Mouse (Mus musculus): ENCODE measurements around the gene Il15ra.

The Il15ra gene

GRCm38 (mm10) chr2:11705201-11706025, at the start of gene Il15ra:
TSS of gene Il15ra (plus strand) at chr2:11705290.
- in situ Hi-C loops (cut with MboI; ENCODE audit: unreplicated experiment in 2 of 2), result loop anchor here in 1 of 2 experiments (10.0 kb wide), 1 partner anchor 371 kb away; no protein-coding TSS in a partner anchor

- in situ Hi-C loops (cut with MboI; ENCODE audit: unreplicated experiment in 2 of 2), result no loop called here
Observed at GRCm38 (mm10) chr2:11657581-11657980, 47.5 kb upstream of the Il15ra start.

GRCm38 (mm10) chr2:11659263-11659662, 45.8 kb upstream of the Il15ra start:
- in situ Hi-C loops (cut with MboI; ENCODE audit: unreplicated experiment in 2 of 2), result no loop called here

GRCm38 (mm10) chr2:11662143-11662906, 42.8 kb upstream of the Il15ra start:
- in situ Hi-C loops (cut with MboI; ENCODE audit: unreplicated experiment in 2 of 2), result loop anchor here (5.0 kb wide), 1 partner anchor 55 kb away; no protein-coding TSS in a partner anchor

- in situ Hi-C loops (cut with MboI; ENCODE audit: unreplicated experiment in 2 of 2), result loop anchor here (5.0 kb wide), 1 partner anchor 56 kb away; no protein-coding TSS in a partner anchor
Observed at GRCm38 (mm10) chr2:11662907-11663230, 42.2 kb upstream of the Il15ra start.

GRCm38 (mm10) chr2:11663961-11664360, 41.1 kb upstream of the Il15ra start:
- in situ Hi-C loops (cut with MboI; ENCODE audit: unreplicated experiment in 2 of 2), result loop anchor here (5.0 kb wide), 1 partner anchor 57 kb away; no protein-coding TSS in a partner anchor

GRCm38 (mm10) chr2:11664367-11664766, 40.7 kb upstream of the Il15ra start:
- in situ Hi-C loops (cut with MboI; ENCODE audit: unreplicated experiment in 2 of 2), result loop anchor here (5.0 kb wide), 1 partner anchor 57 kb away; no protein-coding TSS in a partner anchor

GRCm38 (mm10) chr2:11664806-11665205, 40.3 kb upstream of the Il15ra start:
- in situ Hi-C loops (cut with MboI; ENCODE audit: unreplicated experiment in 2 of 2), result loop anchor here (5.0 kb wide), 1 partner anchor 58 kb away; no protein-coding TSS in a partner anchor

- in situ Hi-C loops (cut with MboI; ENCODE audit: unreplicated experiment in 2 of 2), result no loop called here
Observed at GRCm38 (mm10) chr2:11665326-11665725, 39.8 kb upstream of the Il15ra start.

GRCm38 (mm10) chr2:11672144-11672543, 32.9 kb upstream of the Il15ra start:
- in situ Hi-C loops (cut with MboI; ENCODE audit: unreplicated experiment in 2 of 2), result no loop called here

- in situ Hi-C loops (cut with MboI; ENCODE audit: unreplicated experiment in 2 of 2), result loop anchor here in 1 of 2 experiments (5.0 to 10.0 kb wide), 2 partner anchors 77 to 345 kb away; partner anchors contain the start of gene Rbm17
Observed at GRCm38 (mm10) chr2:11679626-11680025, 25.5 kb upstream of the Il15ra start.

GRCm38 (mm10) chr2:11682712-11683111, 22.4 kb upstream of the Il15ra start:
- in situ Hi-C loops (cut with MboI; ENCODE audit: unreplicated experiment in 2 of 2), result loop anchor here in 1 of 2 experiments (5.0 to 10.0 kb wide), 2 partner anchors 80 to 348 kb away; partner anchors contain the start of gene Rbm17

GRCm38 (mm10) chr2:11686512-11686911, 18.6 kb upstream of the Il15ra start:
- in situ Hi-C loops (cut with MboI; ENCODE audit: unreplicated experiment in 2 of 2), result loop anchor here in 1 of 2 experiments (10.0 kb wide), 1 partner anchor 352 kb away; no protein-coding TSS in a partner anchor

GRCm38 (mm10) chr2:11687436-11687835, 17.7 kb upstream of the Il15ra start:
- in situ Hi-C loops (cut with MboI; ENCODE audit: unreplicated experiment in 2 of 2), result loop anchor here in 1 of 2 experiments (10.0 kb wide), 1 partner anchor 353 kb away; no protein-coding TSS in a partner anchor

GRCm38 (mm10) chr2:11690201-11690890, 14.7 kb upstream of the Il15ra start:
- in situ Hi-C loops (cut with MboI; ENCODE audit: unreplicated experiment in 2 of 2), result loop anchor here in 1 of 2 experiments (10.0 kb wide), 1 partner anchor 184 kb away; no protein-coding TSS in a partner anchor

- in situ Hi-C loops (cut with MboI; ENCODE audit: unreplicated experiment in 2 of 2), result loop anchor here in 1 of 2 experiments (10.0 kb wide), 1 partner anchor 181 kb away; no protein-coding TSS in a partner anchor
Observed at GRCm38 (mm10) chr2:11693352-11693751, 11.7 kb upstream of the Il15ra start.

- in situ Hi-C loops (cut with MboI; ENCODE audit: unreplicated experiment in 2 of 2), result loop anchor here in 1 of 2 experiments (10.0 kb wide), 1 partner anchor 181 kb away; no protein-coding TSS in a partner anchor
Observed at GRCm38 (mm10) chr2:11694104-11694503, 11.0 kb upstream of the Il15ra start.

GRCm38 (mm10) chr2:11695867-11696266, 9.2 kb upstream of the Il15ra start:
- in situ Hi-C loops (cut with MboI; ENCODE audit: unreplicated experiment in 2 of 2), result loop anchor here in 1 of 2 experiments (10.0 kb wide), 1 partner anchor 179 kb away; no protein-coding TSS in a partner anchor

GRCm38 (mm10) chr2:11698994-11699393, 6.1 kb upstream of the Il15ra start:
- in situ Hi-C loops (cut with MboI; ENCODE audit: unreplicated experiment in 2 of 2), result loop anchor here in 1 of 2 experiments (10.0 kb wide), 1 partner anchor 176 kb away; no protein-coding TSS in a partner anchor

- in situ Hi-C loops (cut with MboI; ENCODE audit: unreplicated experiment in 2 of 2), result loop anchor here in 1 of 2 experiments (10.0 kb wide), 2 partner anchors 175 to 365 kb away; no protein-coding TSS in a partner anchor
Observed at GRCm38 (mm10) chr2:11699905-11700304, 5.2 kb upstream of the Il15ra start.
